ENCODE assay signal across 12 mouse cellular contexts in genomic region chr7:99708301-99708721, GRCm38 (mm10). TPM values are rescaled to one million over a fixed set of nuclear protein-coding genes. Genes with fewer than 3 reads are reported as not detected.
DNase-seq lines count a peak whose midpoint lies in the region; ATAC-seq and TF ChIP-seq lines count a peak whose summit lies in the region.
"Had no signal": no experiment of that assay in that cellular context is flagged by ENCODE, and none has a peak within 500 bp of the region (broad histone marks: within the 10 kb centered on the region; RNA-seq: fewer than 3 reads in every experiment).

No protein-coding gene starts in this region.

- 46% methylated on average over 8 of the region's 8 CpGs for WGBS in forebrain, postnatal 0 days

- H3K9me3 ChIP-seq in forebrain, postnatal 0 days (ENCODE audit: low read length), result no peaks in the 10 kb centered on the region
- H3K9me3 ChIP-seq: megakaryocyte, embryonic 14.5 days had no signal

- TF ChIP-seq CTCF in forebrain, postnatal 0 days (IDR thresholded peaks at IDR 0.05; ENCODE audit: low read depth), result no peak

- no peak overlapping the region for H3K27ac ChIP-seq in forebrain, postnatal 0 days (ENCODE audit: low read depth, low read length)

- ATAC-seq in forebrain, postnatal 0 days, result peak; percentile 82
- ATAC-seq: intestine, embryonic 16.5 days had no signal

- H3K36me3 ChIP-seq in forebrain, postnatal 0 days (ENCODE audit: insufficient read depth), result no peaks in the 10 kb centered on the region

- DNase-seq in adrenal gland, adult (ENCODE audit: inconsistent age in 2 of 2, low spot score in 1 of 2), result peak; percentile 84 to 95
- DNase-seq in adrenal gland, postnatal 4 days (ENCODE audit: low spot score in 2 of 2), result no peak
- peak; percentile 69 for DNase-seq in adrenal gland, postnatal 10 days
- DNase-seq in forebrain, postnatal 0 days, result peak; percentile 66
- peak; percentile 60 for DNase-seq in left cerebral cortex, adult 11 months (ENCODE audit: low spot score)
- DNase-seq in kidney, postnatal 14 days, result no peak
- DNase-seq in spleen, postnatal 14 days (ENCODE audit: low spot score in 2 of 2), result no peak
- no peak for DNase-seq in urinary bladder, adult 18-20 months (ENCODE audit: low spot score in 2 of 2)

- H3K4me3 ChIP-seq in forebrain, postnatal 0 days (ENCODE audit: low read depth, low read length), result no peak overlapping the region
- H3K4me3 ChIP-seq: erythroblast, embryonic 14.5 days; megakaryocyte, embryonic 14.5 days had no signal

- H3K9ac ChIP-seq in forebrain, postnatal 0 days, result no peak overlapping the region

- H3K27me3 ChIP-seq in forebrain, postnatal 0 days (ENCODE audit: insufficient read depth, low read length), result no peaks in the 10 kb centered on the region; the same call in 1 of the 2 replicates

- no peak overlapping the region for H3K4me2 ChIP-seq in forebrain, postnatal 0 days (ENCODE audit: low read depth)

- 0 out of 2 replicates have a peak, but pooled peaks cover 3% of the 10 kb centered on the region for H3K4me1 ChIP-seq in forebrain, postnatal 0 days (ENCODE audit: insufficient read depth)

RNA-seq across cellular contexts. Expression of gene Slco2b1, which starts 2.8 kb away (rescaled TPM):
- total RNA-seq in adrenal gland, postnatal 4 days (2021), result 10 to 100 TPM; 14.6 to 15.3 TPM
- 10 to 100 TPM; 17.5 to 17.6 TPM for total RNA-seq in adrenal gland, postnatal 10 days (2021)
- 10.8 and 10.9 TPM in 2 replicates for total RNA-seq in forebrain, postnatal 0 days (2014; rRNA removed)
- polyA plus RNA-seq in forebrain, postnatal 0 days (2015; fragmentation: Nextera tagmentation; extraction: Ambion mirVana), result 5.9 and 6.7 TPM in 2 replicates
- polyA plus RNA-seq: erythroblast, embryonic 14.5 days had no signal

RNA-seq across cellular contexts. Expression of gene Olfr520, which starts 21.8 kb away (rescaled TPM):
- not detected for total RNA-seq in adrenal gland, postnatal 4 days (2021)
- not detected for total RNA-seq in adrenal gland, postnatal 10 days (2021)
- total RNA-seq in forebrain, postnatal 0 days (2014; rRNA removed), result not detected in 2 replicates
- not detected in 2 replicates for polyA plus RNA-seq in forebrain, postnatal 0 days (2015; fragmentation: Nextera tagmentation; extraction: Ambion mirVana)
- polyA plus RNA-seq: erythroblast, embryonic 14.5 days; intestine, embryonic 16.5 days; small intestine, adult 2 months had no signal

RNA-seq across cellular contexts. Expression of gene Olfr521, which starts 55.0 kb away (rescaled TPM):
- not detected for total RNA-seq in adrenal gland, postnatal 4 days (2021)
- not detected for total RNA-seq in adrenal gland, postnatal 10 days (2021)
- total RNA-seq in forebrain, postnatal 0 days (2014; rRNA removed), result not detected in 2 replicates
- not detected in 2 replicates for polyA plus RNA-seq in forebrain, postnatal 0 days (2015; fragmentation: Nextera tagmentation; extraction: Ambion mirVana)
- polyA plus RNA-seq: erythroblast, embryonic 14.5 days; intestine, embryonic 16.5 days; small intestine, adult 2 months had no signal

Comparison
In these comparisons a context has a peak if more than half of its experiments do, and no peak if none do; other contexts are left out.
1. DNase-seq: peak in adrenal gland, adult (2 of 2), adrenal gland, postnatal 10 days (single experiment), forebrain, postnatal 0 days (single experiment) and left cerebral cortex, adult 11 months (single experiment); none in adrenal gland, postnatal 4 days (0 of 2), kidney, postnatal 14 days (single experiment), spleen, postnatal 14 days (0 of 2) and urinary bladder, adult 18-20 months (0 of 2).